Mouse (Mus musculus) heart, postnatal 0 days (tissue): Measurements from ENCODE around the gene Agpat2.

Source experiments
- CTCF ChIP-seq: IDR thresholded peaks from 2 replicates; pipeline ENCODE4 v1.5.1; 2016; ENCODE audit warnings: antibody characterized with exemption, control low read depth, low read depth
- EP300 ChIP-seq: IDR thresholded peaks from 2 replicates; pipeline ENCODE4 v1.6.1; 2016; ENCODE audit warnings: antibody characterized with exemption, low read depth

GRCm38 (mm10) chr2:26608781-26609180 lies 4.6 kb upstream of the Agpat2 start:
- no peak for TF ChIP-seq CTCF
- TF ChIP-seq EP300 = no peak
